Mouse (Mus musculus) Patski (cell line): ENCODE measurements around the gene Bach1. TPM values are rescaled to one million over a fixed set of nuclear protein-coding genes. Genes with fewer than 3 reads are reported as not detected.
A peak's percentile ranks its signal among the peaks of the same experiment; 100 is the strongest.
"Not testable (repeated sequence)": the region's sequence is repeated elsewhere in the genome, so short reads cannot be mapped to it uniquely, and the experiment has no call there.

ENCODE experiments used
- ATAC-seq: fragments of 100-300 bp; one replicate; pipeline ENCODE4 v1.8.0; 2021
- CTCF ChIA-PET: fragments of 350-600 bp; sonication (Branson Sonifier 250); formaldehyde crosslinking; loops from one replicate; lab custom pipeline; 2022; ENCODE audit warnings: inconsistent platforms; lab: Charles Lee
- POLR2A ChIA-PET: fragments of 350-600 bp; sonication (Branson Sonifier 250); formaldehyde crosslinking; loops from one replicate; lab custom pipeline; 2022; ENCODE audit warnings: antibody characterized with exemption, inconsistent platforms; lab: Charles Lee
- DNase-seq: peaks from one replicate; pipeline ENCODE4 v3.0.0-alpha.2; 2011; ENCODE audit warnings: low read depth, low spot score
- H3K27me3 ChIP-seq: fragments of 371-371 bp; one replicate; pipeline ENCODE4 v1.5.1; 2021
- CTCF ChIP-seq: fragments of 100-300 bp; IDR thresholded peaks from one replicate; pipeline ENCODE4 v1.5.1; 2021
- in situ Hi-C: fragments of 300-500 bp; cut with MboI; formaldehyde crosslinking; loops from 3 replicates; pipeline ENCODE4 v1.11.1; 2018; ENCODE audit warnings: low pct_unique_long_range_greater_than_20kb, mixed read lengths
- polyA plus RNA-seq: library from polyadenylated mRNA; unstranded; gene quantifications from one replicate; pipeline ENCODE4 v1.2.3, GENCODE M21; 2021

Gene Bach1
- polyA plus RNA-seq, 1 experiment from 2014 or later = 12.9 TPM

GRCm38 (mm10) chr16:87680912-87681634, 17.7 kb upstream of the Bach1 start:
- ChIA-PET POLR2A (no interaction called here), CTCF (no interaction called here)
- DNase-seq = no peak
- TF ChIP-seq CTCF = no peak
- no peak for ATAC-seq
- in situ Hi-C loops = no loop called here
- H3K27me3 ChIP-seq = no peaks in the 10 kb centered on the region

GRCm38 (mm10) chr16:87681848-87682247, 16.9 kb upstream of the Bach1 start:
- DNase-seq = no peak
- ChIA-PET POLR2A (no interaction called here), CTCF (no interaction called here)
- in situ Hi-C loops = no loop called here
- no peak for TF ChIP-seq CTCF
- no peaks in the 10 kb centered on the region for H3K27me3 ChIP-seq
- no peak for ATAC-seq

GRCm38 (mm10) chr16:87686458-87686857, 12.3 kb upstream of the Bach1 start:
- ChIA-PET CTCF (no interaction called here), POLR2A (no interaction called here)
- H3K27me3 ChIP-seq = no peaks in the 10 kb centered on the region
- TF ChIP-seq CTCF = no peak
- DNase-seq = no peak
- no peak for ATAC-seq
- in situ Hi-C loops = no loop called here

- DNase-seq = no peak
- TF ChIP-seq CTCF = no peak
- CTCF ChIA-PET = no interaction called here
- no peak for ATAC-seq
- H3K27me3 ChIP-seq = no peaks in the 10 kb centered on the region
- in situ Hi-C loops = no loop called here
- POLR2A ChIA-PET = interaction anchor here (1.2 kb wide), 1 partner anchor 59 kb away, joined by 3 read pairs; no protein-coding TSS in a partner anchor
Measured at GRCm38 (mm10) chr16:87687346-87687745, 11.4 kb upstream of the Bach1 start.

GRCm38 (mm10) chr16:87688328-87688727, 10.4 kb upstream of the Bach1 start:
- CTCF ChIA-PET, ATAC-seq, in situ Hi-C loops, POLR2A ChIA-PET, DNase-seq, H3K27me3 ChIP-seq: not testable (repeated sequence)

- POLR2A ChIA-PET, H3K27me3 ChIP-seq, ATAC-seq, in situ Hi-C loops, CTCF ChIA-PET, DNase-seq: not testable (repeated sequence)
Measured at GRCm38 (mm10) chr16:87688823-87689222, 9.9 kb upstream of the Bach1 start.

GRCm38 (mm10) chr16:87689225-87689624, 9.5 kb upstream of the Bach1 start:
- ATAC-seq (peak; percentile 82), DNase-seq (no peak)
- ChIA-PET POLR2A (no interaction called here), CTCF (no interaction called here)
- in situ Hi-C loops = no loop called here
- no peaks in the 10 kb centered on the region for H3K27me3 ChIP-seq
- TF ChIP-seq CTCF = no peak

GRCm38 (mm10) chr16:87690506-87690905, 8.2 kb upstream of the Bach1 start:
- no peaks in the 10 kb centered on the region for H3K27me3 ChIP-seq
- POLR2A ChIA-PET = no interaction called here
- CTCF ChIA-PET = no interaction called here
- TF ChIP-seq CTCF = no peak
- no peak for DNase-seq
- no peak for ATAC-seq
- in situ Hi-C loops = no loop called here

GRCm38 (mm10) chr16:87691102-87691501, 7.6 kb upstream of the Bach1 start:
- H3K27me3 ChIP-seq = no peaks in the 10 kb centered on the region
- in situ Hi-C loops = no loop called here
- POLR2A ChIA-PET = no interaction called here
- no peak for TF ChIP-seq CTCF
- DNase-seq (no peak), ATAC-seq (no peak)
- CTCF ChIA-PET = no interaction called here

- in situ Hi-C loops = no loop called here
- ChIA-PET CTCF (no interaction called here), POLR2A (no interaction called here)
- DNase-seq = no peak
- ATAC-seq = no peak
- H3K27me3 ChIP-seq = no peaks in the 10 kb centered on the region
- TF ChIP-seq CTCF = no peak
Measured at GRCm38 (mm10) chr16:87692591-87692990, 6.2 kb upstream of the Bach1 start.

GRCm38 (mm10) chr16:87697707-87698365, 909 bp upstream of the Bach1 start:
- ChIA-PET CTCF (interaction anchor here (2.2 kb wide), 1 partner anchor 49 kb away, joined by 5 read pairs; no protein-coding TSS in a partner anchor), POLR2A (no interaction called here)
- no peaks in the 10 kb centered on the region for H3K27me3 ChIP-seq
- in situ Hi-C loops = no loop called here
- DNase-seq = no peak
- no peak for ATAC-seq
- no peak for TF ChIP-seq CTCF
